Mouse (Mus musculus) forebrain, embryonic 11.5 days (tissue): ENCODE results near the gene Ccdc97. TPM values are rescaled to one million over a fixed set of nuclear protein-coding genes. Genes with fewer than 3 reads are reported as not detected.
A peak's percentile ranks its signal among the peaks of the same experiment; 100 is the strongest.

ENCODE experiments used
- ATAC-seq: fragments of 200-750 bp; cut with Nextera tagmentation; replicated peaks from 2 replicates; pipeline ENCODE4 v1.8.0; 2017; ENCODE audit warnings: moderate TSS enrichment; ENCODE audit not compliant: low FRiP score
- DNase-seq: peaks from one replicate; pipeline ENCODE4 v3.0.0-alpha.2; 2017; ENCODE audit warnings: low spot score
- H3K27ac ChIP-seq: fragments of 300-500 bp; sonication (generic); 2 replicates; pipeline ENCODE4 v1.5.1; 2014; ENCODE audit warnings: low read depth, low read length
- H3K27me3 ChIP-seq: fragments of 300-500 bp; sonication (generic); 2 replicates; pipeline ENCODE4 v1.6.1; 2014; ENCODE audit warnings: mild to moderate bottlenecking, low read length, mixed read lengths; ENCODE audit not compliant: control insufficient read depth, insufficient read depth
- H3K36me3 ChIP-seq: fragments of 300-500 bp; sonication (generic); 2 replicates; pipeline ENCODE4 v1.6.1; 2014; ENCODE audit warnings: mild to moderate bottlenecking, low read length, moderate library complexity, mixed read lengths; ENCODE audit not compliant: control insufficient read depth, insufficient read depth
- H3K4me1 ChIP-seq: fragments of 300-500 bp; sonication (generic); replicated peaks from 2 replicates; pipeline ENCODE4 v1.6.1; 2014; ENCODE audit warnings: low read length, mixed read lengths; ENCODE audit not compliant: control insufficient read depth, insufficient read depth
- H3K4me2 ChIP-seq: fragments of 300-500 bp; sonication (generic); 2 replicates; pipeline ENCODE4 v1.6.1; 2014; ENCODE audit warnings: low read depth, mild to moderate bottlenecking, low read length, moderate library complexity, mixed read lengths; ENCODE audit not compliant: severe bottlenecking
- H3K4me3 ChIP-seq: fragments of 300-500 bp; sonication (generic); 2 replicates; pipeline ENCODE4 v1.5.1; 2014; ENCODE audit warnings: low read depth, low read length
- H3K9ac ChIP-seq: fragments of 300-500 bp; sonication (generic); 2 replicates; pipeline ENCODE4 v1.6.1; 2014; ENCODE audit warnings: low read length
- H3K9me3 ChIP-seq: fragments of 300-500 bp; sonication (generic); 2 replicates; pipeline ENCODE4 v1.6.1; 2016; ENCODE audit warnings: low read length, mixed read lengths; ENCODE audit not compliant: control insufficient read depth
- WGBS: fragments of 180-500 bp; shearing (Covaris S2); extraction: QIAGEN DNeasy Blood & Tissue Kit; methylation state at CpG from one replicate; pipeline ENCODE4 v1.1.7; 2014; 5-methylcytosine and 5-hydroxymethylcytosine counted together
- polyA plus RNA-seq: library from polyadenylated mRNA; unstranded; fragments of >200 nt; fragmentation: Nextera tagmentation; extraction: Ambion mirVana; gene quantifications from 2 replicates; pipeline ENCODE4 v1.2.1, GENCODE M21; 2014

Gene Ccdc97
- polyA plus RNA-seq, 1 experiment from 2014 or later = 37.8 TPM

GRCm38 (mm10) chr7:25717478-25717877 lies 1.4 kb downstream of the Ccdc97 start:
- Histone ChIP-seq H3K4me2 (no peak overlapping the region; the same call in 1 of the 2 replicates), H3K9ac (no peak overlapping the region), H3K27me3 (no peaks in the 10 kb centered on the region), H3K27ac (no peak overlapping the region), H3K36me3 (peaks cover 15% of the 10 kb centered on the region), H3K4me1 (peaks cover 2% of the 10 kb centered on the region; the same call in 1 of the 2 replicates), H3K9me3 (no peaks in the 10 kb centered on the region), H3K4me3 (no peak overlapping the region)
- DNase-seq = no peak
- WGBS = 92% methylated on average over 3 of the region's 3 CpGs
- no peak for ATAC-seq

- WGBS = 96% methylated on average over 22 of the region's 22 CpGs
- DNase-seq (no peak), ATAC-seq (no peak)
- no peak overlapping the region for H3K27ac ChIP-seq
- peaks cover 2% of the 10 kb centered on the region; the same call in 1 of the 2 replicates for H3K4me1 ChIP-seq
- no peak overlapping the region for H3K4me2 ChIP-seq
- H3K9me3 ChIP-seq = no peaks in the 10 kb centered on the region
- H3K27me3 ChIP-seq = no peaks in the 10 kb centered on the region
- H3K9ac ChIP-seq = no peak overlapping the region
- peaks cover 11% of the 10 kb centered on the region for H3K36me3 ChIP-seq
- H3K4me3 ChIP-seq = no peak overlapping the region
Measured at GRCm38 (mm10) chr7:25715731-25716271, 3.1 kb downstream of the Ccdc97 start.

- DNase-seq (no peak), ATAC-seq (no peak)
- Histone ChIP-seq H3K4me3 (no peak overlapping the region), H3K4me1 (peaks cover 6% of the 10 kb centered on the region; the same call in 1 of the 2 replicates), H3K27me3 (no peaks in the 10 kb centered on the region), H3K9ac (no peak overlapping the region), H3K27ac (no peak overlapping the region), H3K9me3 (no peaks in the 10 kb centered on the region), H3K36me3 (peaks cover 7% of the 10 kb centered on the region), H3K4me2 (no peak overlapping the region)
- WGBS = 97% methylated on average over 8 of the region's 8 CpGs
Measured at GRCm38 (mm10) chr7:25714581-25714980, 4.3 kb downstream of the Ccdc97 start.

GRCm38 (mm10) chr7:25712801-25713200 lies 6.1 kb downstream of the Ccdc97 start:
- Histone ChIP-seq H3K4me3 (no peak overlapping the region), H3K27me3 (no peaks in the 10 kb centered on the region), H3K36me3 (peaks cover 7% of the 10 kb centered on the region), H3K9ac (no peak overlapping the region), H3K4me1 (peaks cover 6% of the 10 kb centered on the region; the same call in 1 of the 2 replicates), H3K9me3 (no peaks in the 10 kb centered on the region), H3K27ac (no peak overlapping the region), H3K4me2 (no peak overlapping the region)
- 89% methylated on average over 9 of the region's 9 CpGs for WGBS
- DNase-seq (no peak), ATAC-seq (no peak)

- 0 out of 2 replicates have a peak overlapping the region, but pooled peaks have one; percentile 6 for H3K27ac ChIP-seq
- H3K36me3 ChIP-seq = peaks cover 7% of the 10 kb centered on the region
- no peak overlapping the region for H3K4me2 ChIP-seq
- DNase-seq (no peak), ATAC-seq (peak; percentile 7; the same call in 1 of the 2 replicates)
- H3K9me3 ChIP-seq = no peaks in the 10 kb centered on the region
- peaks cover 4% of the 10 kb centered on the region; the same call in 1 of the 2 replicates for H3K4me1 ChIP-seq
- no peak overlapping the region for H3K9ac ChIP-seq
- no peaks in the 10 kb centered on the region for H3K27me3 ChIP-seq
- WGBS = 46% methylated on average over 7 of the region's 7 CpGs
- H3K4me3 ChIP-seq = no peak overlapping the region
Measured at GRCm38 (mm10) chr7:25711731-25712197, 7.1 kb downstream of the Ccdc97 start.

- Histone ChIP-seq H3K27ac (no peak overlapping the region), H3K4me1 (peaks cover 4% of the 10 kb centered on the region; the same call in 1 of the 2 replicates), H3K9me3 (no peaks in the 10 kb centered on the region), H3K9ac (no peak overlapping the region), H3K4me2 (no peak overlapping the region), H3K4me3 (no peak overlapping the region), H3K27me3 (no peaks in the 10 kb centered on the region), H3K36me3 (peaks cover 7% of the 10 kb centered on the region)
- no peak for DNase-seq
- 67% methylated on average over 5 of the region's 5 CpGs for WGBS
- no peak for ATAC-seq
Measured at GRCm38 (mm10) chr7:25711165-25711564, 7.7 kb downstream of the Ccdc97 start.

- Histone ChIP-seq H3K4me2 (no peak overlapping the region), H3K9ac (peak overlapping the region; percentile 24), H3K27me3 (no peaks in the 10 kb centered on the region), H3K4me1 (peaks cover 4% of the 10 kb centered on the region; the same call in 1 of the 2 replicates), H3K36me3 (peaks cover 7% of the 10 kb centered on the region), H3K9me3 (no peaks in the 10 kb centered on the region), H3K4me3 (no peak overlapping the region), H3K27ac (no peak overlapping the region)
- WGBS = 4% methylated on average over 7 of the region's 7 CpGs
- ATAC-seq (0 out of 2 replicates have a peak, but pooled peaks have one; percentile 31), DNase-seq (no peak)
Measured at GRCm38 (mm10) chr7:25710519-25711130, 8.3 kb downstream of the Ccdc97 start.

- no peaks in the 10 kb centered on the region for H3K9me3 ChIP-seq
- H3K4me1 ChIP-seq = peaks cover 4% of the 10 kb centered on the region; the same call in 1 of the 2 replicates
- peaks cover 7% of the 10 kb centered on the region for H3K36me3 ChIP-seq
- H3K9ac ChIP-seq = 0 out of 2 replicates have a peak overlapping the region, but pooled peaks have one; percentile 12
- no peaks in the 10 kb centered on the region for H3K27me3 ChIP-seq
- H3K4me3 ChIP-seq = no peak overlapping the region
- H3K27ac ChIP-seq = no peak overlapping the region
- DNase-seq (no peak), ATAC-seq (peak; percentile 6; the same call in 1 of the 2 replicates)
- H3K4me2 ChIP-seq = 0 out of 2 replicates have a peak overlapping the region, but pooled peaks have one; percentile 5
- 19% methylated on average over 12 of the region's 12 CpGs for WGBS
Measured at GRCm38 (mm10) chr7:25709961-25710360, 8.9 kb downstream of the Ccdc97 start.
